In genomic region chr10:128455280-128455679, GRCm38 (mm10) we compare ENCODE assay signal across 7 mouse cellular contexts. TPM values are rescaled to one million over a fixed set of nuclear protein-coding genes. Genes with fewer than 3 reads are reported as not detected.
DNase-seq lines count a peak whose midpoint lies in the region; ATAC-seq and TF ChIP-seq lines count a peak whose summit lies in the region.

No protein-coding gene starts in this region.

- H3K4me1 ChIP-seq in hindbrain, embryonic 14.5 days (replicated peaks; ENCODE audit: control insufficient read depth, insufficient read depth, low read length), result no peaks in the 10 kb centered on the region
- H3K4me1 ChIP-seq in megakaryocyte, embryonic 14.5 days, result peaks cover 45% of the 10 kb centered on the region

- no peaks in the 10 kb centered on the region for H3K36me3 ChIP-seq in hindbrain, embryonic 14.5 days (replicated peaks; ENCODE audit: control insufficient read depth, insufficient read depth)
- no peaks in the 10 kb centered on the region for H3K36me3 ChIP-seq in megakaryocyte, embryonic 14.5 days (replicated peaks; ENCODE audit: low read length)

- peak; percentile 56 for TF ChIP-seq CTCF in left cerebral cortex, adult 2 months (IDR thresholded peaks at IDR 0.05)

- H3K9me3 ChIP-seq in hindbrain, embryonic 14.5 days (ENCODE audit: control insufficient read depth, low read length), result no peaks in the 10 kb centered on the region
- no peaks in the 10 kb centered on the region for H3K9me3 ChIP-seq in megakaryocyte, embryonic 14.5 days

- H3K27ac ChIP-seq in hindbrain, embryonic 14.5 days, result no peak overlapping the region
- 0 out of 2 replicates have a peak overlapping the region, but pooled peaks have one; percentile 15 for H3K27ac ChIP-seq in left cerebral cortex, adult 2 months

- intact Hi-C loops in left cerebral cortex, adult 2 months (cut with DNase I), result loop anchor here (5.0 kb wide), 1 partner anchor 118 kb away; the partner anchor contains the start of gene Cs

- no peak for ATAC-seq in hindbrain, embryonic 14.5 days (ENCODE audit: low FRiP score)

- DNase-seq in T-cell, adult 2 months (ENCODE audit: low spot score), result peak; percentile 80
- DNase-seq in cerebellum, adult 9-11 months, result peak; percentile 75
- peak; percentile 46 to 48 for DNase-seq in frontal cortex, postnatal 10 days (ENCODE audit: low spot score in 2 of 2)
- peak; percentile 87 for DNase-seq in hindbrain, embryonic 14.5 days (ENCODE audit: low spot score)
- peak; percentile 58 to 63 for DNase-seq in left cerebral cortex, adult 2 months (ENCODE audit: extremely low spot score in 1 of 2, low spot score in 2 of 2)
- peak; percentile 71 for DNase-seq in right cerebral cortex, adult 18-20 months

- WGBS in hindbrain, embryonic 14.5 days, result 4% methylated on average over 6 of the region's 6 CpGs

- H3K27me3 ChIP-seq in hindbrain, embryonic 14.5 days (ENCODE audit: control insufficient read depth, insufficient read depth, low read length), result no peaks in the 10 kb centered on the region
- H3K27me3 ChIP-seq in megakaryocyte, embryonic 14.5 days (replicated peaks), result no peaks in the 10 kb centered on the region

- H3K4me2 ChIP-seq in hindbrain, embryonic 14.5 days (replicated peaks), result no peak overlapping the region; the same call in 1 of the 2 replicates

- no peak overlapping the region for H3K9ac ChIP-seq in hindbrain, embryonic 14.5 days

- H3K4me3 ChIP-seq in hindbrain, embryonic 14.5 days (replicated peaks; ENCODE audit: low read length), result no peak overlapping the region
- H3K4me3 ChIP-seq in left cerebral cortex, adult 2 months, result no peak overlapping the region
- peak overlapping the region; percentile 84 for H3K4me3 ChIP-seq in megakaryocyte, embryonic 14.5 days (replicated peaks)

RNA-seq across cellular contexts. Expression of gene Smarcc2, which starts 3.8 kb away (rescaled TPM):
- polyA plus RNA-seq in hindbrain, embryonic 14.5 days (2014; fragmentation: Nextera tagmentation; extraction: Ambion mirVana), result 184 and 191 TPM in 2 replicates
- total RNA-seq in left cerebral cortex, adult 2 months (2021), result 100 to 1,000 TPM; 253 to 254 TPM
- 86.7 and 138 TPM in 2 replicates for polyA plus RNA-seq in megakaryocyte, embryonic 14.5 days (2012; ENCODE audit: insufficient read depth, low replicate concordance)

RNA-seq across cellular contexts. Expression of gene Myl6, which starts 38.7 kb away (rescaled TPM):
- 825 and 884 TPM in 2 replicates for polyA plus RNA-seq in hindbrain, embryonic 14.5 days (2014; fragmentation: Nextera tagmentation; extraction: Ambion mirVana)
- total RNA-seq in left cerebral cortex, adult 2 months (2021), result 100 to 1,000 TPM; 555 to 562 TPM
- 175 and 2,406 TPM in 2 replicates for polyA plus RNA-seq in megakaryocyte, embryonic 14.5 days (2012; ENCODE audit: insufficient read depth, low replicate concordance)

RNA-seq across cellular contexts. Expression of gene Myl6b, which starts 43.2 kb away (rescaled TPM):
- 5.8 and 6.1 TPM in 2 replicates for polyA plus RNA-seq in hindbrain, embryonic 14.5 days (2014; fragmentation: Nextera tagmentation; extraction: Ambion mirVana)
- 10 to 100 TPM; 30.7 to 32.9 TPM for total RNA-seq in left cerebral cortex, adult 2 months (2021)
- 9.5 and 15.9 TPM in 2 replicates for polyA plus RNA-seq in megakaryocyte, embryonic 14.5 days (2012; ENCODE audit: insufficient read depth, low replicate concordance)

RNA-seq across cellular contexts. Expression of gene Rnf41, which starts 43.8 kb away (rescaled TPM):
- 70.9 and 83.7 TPM in 2 replicates for polyA plus RNA-seq in hindbrain, embryonic 14.5 days (2014; fragmentation: Nextera tagmentation; extraction: Ambion mirVana)
- total RNA-seq in left cerebral cortex, adult 2 months (2021), result 10 to 100 TPM; 74.0 to 76.6 TPM
- 17.0 and 19.5 TPM in 2 replicates for polyA plus RNA-seq in megakaryocyte, embryonic 14.5 days (2012; ENCODE audit: insufficient read depth, low replicate concordance)

RNA-seq across cellular contexts. Expression of gene Nabp2, which starts 44.0 kb away (rescaled TPM):
- polyA plus RNA-seq in hindbrain, embryonic 14.5 days (2014; fragmentation: Nextera tagmentation; extraction: Ambion mirVana), result 134 and 140 TPM in 2 replicates
- total RNA-seq in left cerebral cortex, adult 2 months (2021), result 10 to 100 TPM; 87.0 to 91.1 TPM
- 458 and 1,055 TPM in 2 replicates for polyA plus RNA-seq in megakaryocyte, embryonic 14.5 days (2012; ENCODE audit: insufficient read depth, low replicate concordance)
